Mouse (Mus musculus): ENCODE measurements around the gene Cutc.

DNA sequence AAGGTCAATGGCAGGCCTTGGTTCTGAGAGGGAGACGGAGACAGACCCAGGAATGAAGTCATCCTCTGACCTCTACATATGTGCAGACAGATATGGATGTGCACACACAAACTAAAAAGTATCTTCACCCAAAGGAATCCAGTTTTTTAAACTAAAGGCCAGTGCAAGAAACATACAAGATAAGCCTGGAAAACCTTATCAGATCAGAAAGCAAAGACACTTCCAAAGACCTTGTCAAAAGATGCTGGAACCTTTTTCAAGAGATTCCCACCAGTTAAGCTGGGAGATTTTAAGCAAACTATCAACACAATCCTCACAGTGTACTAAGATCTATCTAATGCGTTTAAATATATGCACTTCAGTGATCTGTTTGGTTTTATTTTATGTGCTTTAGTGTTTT lies 2.8 kb upstream of the Cutc start:
- no peak for TF ChIP-seq EP300 (IDR thresholded peaks at IDR 0.05; ENCODE audit: low read depth)
- no peak for TF ChIP-seq CTCF (IDR thresholded peaks at IDR 0.05; ENCODE audit: low read depth)
